Mouse (Mus musculus) intestine, embryonic 15.5 days (tissue): ENCODE data around the gene Gna15. TPM values are rescaled to one million over a fixed set of nuclear protein-coding genes. Genes with fewer than 3 reads are reported as not detected.

Experiments used
- ATAC-seq: fragments of 200-750 bp; cut with Nextera tagmentation; 2 replicates; pipeline ENCODE4 v1.8.0; 2017; ENCODE audit warnings: moderate TSS enrichment, moderate library complexity
- H3K27ac ChIP-seq: fragments of 300-500 bp; sonication (generic); 2 replicates; pipeline ENCODE4 v1.5.1; 2015; ENCODE audit warnings: mild to moderate bottlenecking, inconsistent platforms
- H3K27me3 ChIP-seq: fragments of 300-500 bp; sonication (generic); replicated peaks from 2 replicates; pipeline ENCODE4 v1.6.1; 2015; ENCODE audit warnings: inconsistent platforms
- H3K36me3 ChIP-seq: fragments of 300-500 bp; sonication (generic); 2 replicates; pipeline ENCODE4 v1.6.1; 2015; ENCODE audit warnings: inconsistent platforms
- H3K4me1 ChIP-seq: fragments of 300-500 bp; sonication (generic); replicated peaks from 2 replicates; pipeline ENCODE4 v1.6.1; 2015; ENCODE audit warnings: inconsistent platforms
- H3K4me2 ChIP-seq: fragments of 300-500 bp; sonication (generic); replicated peaks from 2 replicates; pipeline ENCODE4 v1.6.1; 2015; ENCODE audit warnings: mild to moderate bottlenecking, inconsistent platforms
- H3K4me3 ChIP-seq: fragments of 300-500 bp; sonication (generic); replicated peaks from 2 replicates; pipeline ENCODE4 v1.5.1; 2015; ENCODE audit warnings: inconsistent platforms
- H3K9ac ChIP-seq: fragments of 300-500 bp; sonication (generic); 2 replicates; pipeline ENCODE4 v1.6.1; 2015; ENCODE audit warnings: inconsistent platforms
- H3K9me3 ChIP-seq: fragments of 300-500 bp; sonication (generic); 2 replicates; pipeline ENCODE4 v1.6.1; 2016; ENCODE audit warnings: inconsistent platforms
- WGBS: fragments of 180-500 bp; shearing (Covaris S2); methylation state at CpG from one replicate; pipeline ENCODE4 v1.1.7; 2015; 5-methylcytosine and 5-hydroxymethylcytosine counted together
- polyA plus RNA-seq: library from polyadenylated mRNA; unstranded; fragments of >200 nt; fragmentation: Nextera tagmentation; extraction: Ambion mirVana; gene quantifications from 2 replicates; pipeline ENCODE4 v1.2.1, GENCODE M21; 2015

Gna15 gene
- polyA plus RNA-seq, 1 experiment from 2014 or later: 0.97 TPM

- H3K9ac ChIP-seq: no peak overlapping the region
- H3K4me3 ChIP-seq: no peak overlapping the region
- no peak overlapping the region for H3K4me2 ChIP-seq
- no peaks in the 10 kb centered on the region for H3K27me3 ChIP-seq
- no peak overlapping the region for H3K27ac ChIP-seq
- ATAC-seq: no peak
- no peaks in the 10 kb centered on the region for H3K9me3 ChIP-seq
- H3K36me3 ChIP-seq: peaks cover 26% of the 10 kb centered on the region
- peaks cover 25% of the 10 kb centered on the region for H3K4me1 ChIP-seq
- WGBS: 79% methylated on average over 2 of the region's 2 CpGs
Measured at GRCm38 (mm10) chr10:81537429-81537828, 13.4 kb upstream of the Gna15 start.

GRCm38 (mm10) chr10:81536734-81537133, 12.7 kb upstream of the Gna15 start:
- Histone ChIP-seq H3K4me2 (no peak overlapping the region), H3K4me3 (no peak overlapping the region), H3K36me3 (peaks cover 30% of the 10 kb centered on the region), H3K27me3 (no peaks in the 10 kb centered on the region), H3K9ac (no peak overlapping the region), H3K9me3 (no peaks in the 10 kb centered on the region), H3K4me1 (peaks cover 18% of the 10 kb centered on the region), H3K27ac (no peak overlapping the region)
- 77% methylated on average over 6 of the region's 6 CpGs for WGBS
- ATAC-seq: no peak

- no peak overlapping the region for H3K4me2 ChIP-seq
- peak; percentile 65 for ATAC-seq
- no peaks in the 10 kb centered on the region for H3K27me3 ChIP-seq
- H3K9me3 ChIP-seq: no peaks in the 10 kb centered on the region
- 49% methylated on average over 16 of the region's 16 CpGs for WGBS
- H3K36me3 ChIP-seq: peaks cover 45% of the 10 kb centered on the region
- 0 out of 2 replicates have a peak, but pooled peaks cover 7% of the 10 kb centered on the region for H3K4me1 ChIP-seq
- no peak overlapping the region for H3K27ac ChIP-seq
- H3K4me3 ChIP-seq: no peak overlapping the region
- H3K9ac ChIP-seq: no peak overlapping the region
Measured at GRCm38 (mm10) chr10:81534826-81535225, 10.8 kb upstream of the Gna15 start.

- WGBS: 11% methylated on average over 14 of the region's 14 CpGs
- no peaks in the 10 kb centered on the region for H3K27me3 ChIP-seq
- peaks cover 26% of the 10 kb centered on the region for H3K36me3 ChIP-seq
- no peak overlapping the region for H3K9ac ChIP-seq
- H3K27ac ChIP-seq: no peak overlapping the region
- no peak overlapping the region for H3K4me3 ChIP-seq
- H3K4me2 ChIP-seq: no peak overlapping the region
- ATAC-seq: 0 out of 2 replicates have a peak, but pooled peaks have one; percentile 35
- no peaks in the 10 kb centered on the region for H3K9me3 ChIP-seq
- H3K4me1 ChIP-seq: peaks cover 13% of the 10 kb centered on the region
Measured at GRCm38 (mm10) chr10:81526779-81527178, 2.8 kb upstream of the Gna15 start.

- H3K9ac ChIP-seq: no peak overlapping the region
Measured at GRCm38 (mm10) chr10:81525017-81525694, 1.1 kb upstream of the Gna15 start.

GRCm38 (mm10) chr10:81523570-81523969, 455 bp downstream of the Gna15 start:
- ATAC-seq: no peak
- WGBS: 16% methylated on average over 19 of the region's 19 CpGs
- Histone ChIP-seq H3K4me2 (peak overlapping the region; percentile 30), H3K9me3 (no peaks in the 10 kb centered on the region), H3K27me3 (no peaks in the 10 kb centered on the region), H3K36me3 (no peaks in the 10 kb centered on the region), H3K4me1 (peaks cover 18% of the 10 kb centered on the region), H3K27ac (peak overlapping the region; percentile 27; the same call in 1 of the 2 replicates), H3K4me3 (no peak overlapping the region), H3K9ac (no peak overlapping the region)

More at GRCm38 (mm10) chr10:81525017-81525694, 1.1 kb upstream of the Gna15 start:
- ATAC-seq: no peak
- H3K27me3 ChIP-seq: no peaks in the 10 kb centered on the region
- H3K9me3 ChIP-seq: no peaks in the 10 kb centered on the region
- no peak overlapping the region for H3K4me2 ChIP-seq
- WGBS: 50% methylated on average over 13 of the region's 13 CpGs
- H3K36me3 ChIP-seq: peaks cover 13% of the 10 kb centered on the region
- H3K4me3 ChIP-seq: no peak overlapping the region
- no peak overlapping the region for H3K27ac ChIP-seq
- peaks cover 13% of the 10 kb centered on the region for H3K4me1 ChIP-seq

GRCm38 (mm10) chr10:81523142-81523541, 883 bp downstream of the Gna15 start:
- Histone ChIP-seq H3K27me3 (no peaks in the 10 kb centered on the region), H3K4me3 (no peak overlapping the region), H3K9ac (no peak overlapping the region), H3K4me2 (peak overlapping the region; percentile 30), H3K9me3 (no peaks in the 10 kb centered on the region), H3K4me1 (peaks cover 18% of the 10 kb centered on the region), H3K36me3 (no peaks in the 10 kb centered on the region), H3K27ac (no peak overlapping the region)
- no peak for ATAC-seq
- WGBS: 77% methylated on average over 6 of the region's 6 CpGs

DNA sequence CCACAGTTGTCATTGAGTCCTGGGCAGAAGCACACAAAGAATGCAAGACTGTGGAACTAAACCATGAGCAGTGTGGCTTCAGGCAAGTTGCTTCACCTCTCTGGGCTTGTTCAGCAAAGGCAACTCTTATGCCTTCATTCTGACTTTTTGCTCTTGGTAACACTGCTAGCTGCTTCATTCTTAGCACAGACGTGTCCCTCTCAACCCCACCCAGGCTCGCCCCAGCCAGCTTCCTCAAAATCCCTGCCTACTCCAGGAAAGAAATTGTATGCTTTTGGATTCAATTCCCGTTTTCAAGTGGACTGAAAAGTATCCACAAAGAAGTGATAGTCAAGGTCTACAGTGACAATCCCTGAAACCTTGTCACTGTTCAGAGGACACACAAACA, 4.1 kb downstream of the Gna15 start:
- no peaks in the 10 kb centered on the region for H3K36me3 ChIP-seq
- no peak overlapping the region for H3K4me3 ChIP-seq
- WGBS: 68% methylated on average over 3 of the region's 3 CpGs
- H3K9me3 ChIP-seq: no peaks in the 10 kb centered on the region
- peaks cover 14% of the 10 kb centered on the region for H3K4me1 ChIP-seq
- H3K4me2 ChIP-seq: no peak overlapping the region
- no peak overlapping the region for H3K9ac ChIP-seq
- no peak for ATAC-seq
- H3K27ac ChIP-seq: no peak overlapping the region
- H3K27me3 ChIP-seq: no peaks in the 10 kb centered on the region

DNA sequence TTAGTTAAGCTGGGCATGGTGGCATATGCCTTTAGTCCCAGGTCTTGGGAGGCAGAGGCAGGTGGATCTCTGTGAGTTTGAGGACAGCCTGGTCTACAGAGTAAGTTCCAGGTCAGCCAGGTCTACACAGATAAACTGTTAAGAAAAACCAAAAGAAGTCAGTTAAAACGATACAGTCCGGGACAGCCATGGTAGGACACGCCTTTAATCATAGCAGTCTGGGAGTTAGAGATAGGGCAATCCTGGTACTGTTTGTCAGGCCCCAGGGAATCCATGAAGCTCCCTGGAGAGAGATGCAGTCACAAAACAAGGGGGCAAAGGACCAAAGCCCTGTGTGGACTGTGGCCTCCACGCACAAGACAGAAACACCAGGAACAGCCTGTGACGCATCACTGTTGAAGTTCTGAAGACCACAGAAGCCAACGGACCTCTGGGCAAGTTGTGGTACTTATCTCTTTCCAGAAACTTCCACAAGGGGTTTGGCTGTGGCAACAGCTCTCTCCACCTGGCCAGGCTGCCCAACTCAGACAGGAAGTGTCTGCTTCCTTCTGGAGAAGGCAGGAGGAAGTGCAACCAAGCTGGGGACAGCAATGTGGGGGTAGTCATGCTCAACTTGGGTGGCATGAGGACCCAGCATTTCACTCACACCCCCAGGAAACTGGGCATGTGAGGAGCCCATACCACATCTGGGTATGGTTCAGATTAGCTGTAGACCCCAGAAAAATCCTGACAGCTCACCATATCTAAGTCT, 4.6 kb downstream of the Gna15 start:
- H3K9me3 ChIP-seq: no peaks in the 10 kb centered on the region
- H3K27me3 ChIP-seq: no peaks in the 10 kb centered on the region
- H3K36me3 ChIP-seq: no peaks in the 10 kb centered on the region
- 78% methylated on average over 6 of the region's 6 CpGs for WGBS
- no peak overlapping the region for H3K4me3 ChIP-seq
- H3K27ac ChIP-seq: no peak overlapping the region
- no peak overlapping the region for H3K4me2 ChIP-seq
- no peak for ATAC-seq
- peaks cover 10% of the 10 kb centered on the region for H3K4me1 ChIP-seq
- H3K9ac ChIP-seq: no peak overlapping the region

GRCm38 (mm10) chr10:81518546-81518945, 5.5 kb downstream of the Gna15 start:
- 17% methylated on average over 4 of the region's 4 CpGs for WGBS
- no peaks in the 10 kb centered on the region for H3K36me3 ChIP-seq

GRCm38 (mm10) chr10:81517227-81517626, 6.8 kb downstream of the Gna15 start:
- H3K9ac ChIP-seq: no peak overlapping the region
- H3K4me3 ChIP-seq: no peak overlapping the region
- ATAC-seq: no peak
- no peak overlapping the region for H3K27ac ChIP-seq
- 0 out of 2 replicates have a peak, but pooled peaks cover 5% of the 10 kb centered on the region for H3K4me1 ChIP-seq
- no peaks in the 10 kb centered on the region for H3K9me3 ChIP-seq
- 0 out of 2 replicates have a peak, but pooled peaks cover 3% of the 10 kb centered on the region for H3K27me3 ChIP-seq
- no peaks in the 10 kb centered on the region for H3K36me3 ChIP-seq
- no peak overlapping the region for H3K4me2 ChIP-seq
- WGBS: 71% methylated on average over 8 of the region's 8 CpGs

More at GRCm38 (mm10) chr10:81518546-81518945, 5.5 kb downstream of the Gna15 start:
- peak; percentile 69 for ATAC-seq
- Histone ChIP-seq H3K9ac (no peak overlapping the region), H3K4me2 (no peak overlapping the region), H3K4me1 (peaks cover 5% of the 10 kb centered on the region; the same call in 1 of the 2 replicates), H3K9me3 (no peaks in the 10 kb centered on the region), H3K27ac (no peak overlapping the region), H3K27me3 (no peaks in the 10 kb centered on the region), H3K4me3 (no peak overlapping the region)

- Histone ChIP-seq H3K9ac (no peak overlapping the region), H3K4me1 (no peaks in the 10 kb centered on the region), H3K27ac (no peak overlapping the region), H3K9me3 (no peaks in the 10 kb centered on the region), H3K36me3 (no peaks in the 10 kb centered on the region), H3K4me2 (no peak overlapping the region), H3K27me3 (0 out of 2 replicates have a peak, but pooled peaks cover 5% of the 10 kb centered on the region), H3K4me3 (no peak overlapping the region)
- WGBS: 85% methylated on average over 5 of the region's 5 CpGs
- ATAC-seq: no peak
Measured at GRCm38 (mm10) chr10:81513798-81514197, 10.2 kb downstream of the Gna15 start.
